Mouse (Mus musculus): Measurements from ENCODE around the gene Foxj3. TPM values are rescaled to one million over a fixed set of nuclear protein-coding genes. Genes with fewer than 3 reads are reported as not detected.
"Not testable (repeated sequence)": the region's sequence is repeated elsewhere in the genome, so short reads cannot be mapped to it uniquely, and the experiment has no call there.

The Foxj3 gene
- polyA plus RNA-seq, 1 experiment, result 0.27 TPM

DNA sequence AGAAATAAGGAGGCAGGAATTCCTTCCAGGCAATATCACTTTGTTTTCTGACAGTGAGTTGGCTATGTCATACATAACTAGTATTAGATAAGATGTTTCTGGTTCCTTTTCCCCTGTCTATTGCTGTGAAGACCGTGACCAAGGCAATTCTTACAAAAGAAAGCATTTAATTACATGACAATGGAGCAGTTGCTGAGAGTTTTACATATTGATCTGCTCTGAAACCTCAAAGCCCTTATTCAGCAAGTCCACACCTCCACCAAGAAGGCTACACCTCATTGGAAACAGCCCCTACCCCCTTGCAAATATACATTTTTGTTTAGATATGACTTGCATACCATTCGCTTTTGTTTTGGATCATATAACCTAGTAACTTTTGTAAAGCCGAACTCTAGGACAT lies 55.7 kb downstream of the Foxj3 start:
- Histone ChIP-seq H3K36me3 (ENCODE audit: control insufficient read depth) (peaks cover 6% of the 10 kb centered on the region), H3K9me3 (ENCODE audit: control insufficient read depth, low read length) (no peaks in the 10 kb centered on the region), H3K4me1 (ENCODE audit: control insufficient read depth) (no peaks in the 10 kb centered on the region), H3K4me3 (replicated peaks) (no peak overlapping the region), H3K27me3 (ENCODE audit: control insufficient read depth) (no peaks in the 10 kb centered on the region)
- no peak for TF ChIP-seq GATA1 (IDR thresholded peaks at IDR 0.05; ENCODE audit: low read length)
- no peak for TF ChIP-seq TAL1 (IDR thresholded peaks at IDR 0.05; ENCODE audit: low read length)

DNA sequence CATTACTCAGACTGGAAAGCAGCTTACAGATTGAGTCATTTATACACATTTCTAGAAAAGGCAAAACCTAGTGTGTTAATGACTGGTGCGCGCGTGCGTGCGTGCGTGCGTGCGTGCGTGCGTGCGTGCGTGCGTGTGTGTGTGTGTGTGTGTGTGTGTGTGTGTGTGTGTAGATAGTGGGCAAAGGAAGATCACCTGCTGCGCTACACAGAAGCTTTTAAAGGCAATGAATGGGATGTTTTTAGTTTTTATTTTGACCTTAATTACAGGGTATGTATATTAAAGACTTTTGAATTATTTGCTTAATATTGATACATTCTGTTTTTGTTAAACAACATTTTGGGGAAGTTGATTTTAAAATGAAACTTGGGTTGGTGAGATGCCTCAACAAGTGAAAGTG lies 57.5 kb downstream of the Foxj3 start:
- no peaks in the 10 kb centered on the region for H3K27me3 ChIP-seq (ENCODE audit: control insufficient read depth)
- H3K4me3 ChIP-seq (replicated peaks), result no peak overlapping the region
- H3K4me1 ChIP-seq (ENCODE audit: control insufficient read depth), result no peaks in the 10 kb centered on the region
- H3K9me3 ChIP-seq (ENCODE audit: control insufficient read depth, low read length), result no peaks in the 10 kb centered on the region
- H3K36me3 ChIP-seq (ENCODE audit: control insufficient read depth), result no peaks in the 10 kb centered on the region
- TF ChIP-seq GATA1 (IDR thresholded peaks at IDR 0.05; ENCODE audit: low read length) (no peak), TAL1 (IDR thresholded peaks at IDR 0.05; ENCODE audit: low read length) (no peak)

DNA sequence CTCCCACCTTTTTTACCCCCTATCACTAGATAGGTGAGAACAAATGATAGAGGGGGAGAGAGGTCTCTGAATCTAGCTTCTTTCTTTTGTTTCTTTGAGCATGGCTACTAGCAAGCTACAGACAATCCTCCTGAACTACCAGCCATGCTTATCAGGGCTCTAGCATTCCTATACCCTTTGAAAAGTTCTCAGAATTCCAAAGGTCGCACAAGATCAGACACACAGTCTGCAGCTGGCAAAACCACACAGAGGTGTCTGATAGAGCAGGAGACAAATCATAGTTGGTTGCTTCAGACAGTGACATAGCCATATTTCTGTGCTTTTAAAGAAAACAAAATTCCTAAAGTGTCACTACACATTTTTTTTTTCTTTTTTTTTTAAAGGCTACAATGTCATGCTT lies 62.8 kb downstream of the Foxj3 start:
- TF ChIP-seq TAL1 (IDR thresholded peaks at IDR 0.05; ENCODE audit: low read length) (no peak), GATA1 (IDR thresholded peaks at IDR 0.05; ENCODE audit: low read length) (no peak)
- Histone ChIP-seq H3K36me3 (ENCODE audit: control insufficient read depth) (peaks cover 13% of the 10 kb centered on the region), H3K27me3 (ENCODE audit: control insufficient read depth) (no peaks in the 10 kb centered on the region), H3K4me3 (replicated peaks) (no peak overlapping the region), H3K9me3 (ENCODE audit: control insufficient read depth, low read length) (no peaks in the 10 kb centered on the region), H3K4me1 (ENCODE audit: control insufficient read depth) (no peaks in the 10 kb centered on the region)

DNA sequence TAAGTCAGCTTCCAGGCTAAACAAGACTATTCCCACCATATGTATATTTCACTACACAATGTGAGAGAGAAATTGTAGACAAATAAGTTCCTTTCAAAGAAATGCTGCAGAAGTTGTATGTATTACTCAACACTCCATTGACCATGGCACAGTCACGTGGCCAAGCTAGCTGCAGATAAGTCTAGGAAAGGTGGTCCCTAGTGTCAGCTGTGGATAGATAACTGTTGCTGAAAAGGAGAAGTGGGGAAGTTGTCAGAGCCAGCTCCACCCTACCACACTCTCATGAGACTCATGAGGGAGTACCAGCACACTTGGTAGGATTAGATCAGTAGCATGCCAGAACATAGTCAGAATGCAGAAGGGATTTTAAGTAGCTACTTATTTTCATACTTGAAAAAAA lies 72.7 kb downstream of the Foxj3 start:
- TF ChIP-seq TAL1 (IDR thresholded peaks at IDR 0.05; ENCODE audit: low read length) (no peak), GATA1 (IDR thresholded peaks at IDR 0.05; ENCODE audit: low read length) (no peak)
- Histone ChIP-seq H3K36me3 (ENCODE audit: control insufficient read depth) (peaks cover 7% of the 10 kb centered on the region), H3K4me1 (ENCODE audit: control insufficient read depth) (peaks cover 12% of the 10 kb centered on the region), H3K9me3 (ENCODE audit: control insufficient read depth, low read length) (no peaks in the 10 kb centered on the region), H3K27me3 (ENCODE audit: control insufficient read depth) (no peaks in the 10 kb centered on the region), H3K4me3 (replicated peaks) (no peak overlapping the region)

DNA sequence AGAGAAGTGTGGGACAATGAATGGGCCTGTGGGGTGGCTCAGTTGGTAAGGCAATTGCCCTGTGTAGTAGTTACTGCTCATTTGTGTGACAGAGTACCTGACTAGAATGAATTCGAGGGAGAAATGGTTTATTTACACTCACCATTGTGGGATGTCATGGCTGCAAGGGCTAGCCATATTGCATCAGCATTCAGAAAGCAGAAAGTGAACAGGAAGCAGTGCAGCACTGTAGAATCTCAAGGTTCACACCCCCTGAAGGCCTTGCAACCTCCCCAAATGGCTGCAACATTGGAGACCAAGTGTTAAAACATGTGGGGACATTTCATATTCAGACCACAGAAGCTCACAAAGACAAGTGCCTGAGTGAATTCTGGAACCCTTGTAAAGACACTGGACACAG lies 77.3 kb downstream of the Foxj3 start:
- no peaks in the 10 kb centered on the region for H3K27me3 ChIP-seq (ENCODE audit: control insufficient read depth)
- peaks cover 12% of the 10 kb centered on the region for H3K36me3 ChIP-seq (ENCODE audit: control insufficient read depth)
- no peak overlapping the region for H3K4me3 ChIP-seq (replicated peaks)
- H3K4me1 ChIP-seq (ENCODE audit: control insufficient read depth), result peaks cover 8% of the 10 kb centered on the region
- H3K9me3 ChIP-seq (ENCODE audit: control insufficient read depth, low read length), result no peaks in the 10 kb centered on the region
- TF ChIP-seq TAL1 (IDR thresholded peaks at IDR 0.05; ENCODE audit: low read length) (no peak), GATA1 (IDR thresholded peaks at IDR 0.05; ENCODE audit: low read length) (no peak)

- Histone ChIP-seq H3K4me3 (replicated peaks) (no peak overlapping the region), H3K9me3 (ENCODE audit: control insufficient read depth, low read length) (no peaks in the 10 kb centered on the region), H3K27me3 (ENCODE audit: control insufficient read depth) (no peaks in the 10 kb centered on the region), H3K4me1 (ENCODE audit: control insufficient read depth) (peaks cover 2% of the 10 kb centered on the region; the same call in 1 of the 2 replicates), H3K36me3 (ENCODE audit: control insufficient read depth) (peaks cover 18% of the 10 kb centered on the region)
- TF ChIP-seq GATA1 (IDR thresholded peaks at IDR 0.05; ENCODE audit: low read length) (no peak), TAL1 (IDR thresholded peaks at IDR 0.05; ENCODE audit: low read length) (no peak)
Observed at GRCm38 (mm10) chr4:119614724-119615123, 77.9 kb downstream of the Foxj3 start.

GRCm38 (mm10) chr4:119626081-119626645 lies 89.4 kb downstream of the Foxj3 start:
- H3K27me3 ChIP-seq (ENCODE audit: control insufficient read depth), result no peaks in the 10 kb centered on the region
- no peak for TF ChIP-seq GATA1 (IDR thresholded peaks at IDR 0.05; ENCODE audit: low read length)
- TF ChIP-seq TAL1 (IDR thresholded peaks at IDR 0.05; ENCODE audit: low read length), result no peak
- H3K4me3 ChIP-seq (replicated peaks), result no peak overlapping the region
- H3K4me1 ChIP-seq (ENCODE audit: control insufficient read depth), result no peaks in the 10 kb centered on the region
- peaks cover 66% of the 10 kb centered on the region for H3K36me3 ChIP-seq (ENCODE audit: control insufficient read depth)
- H3K9me3 ChIP-seq (ENCODE audit: control insufficient read depth, low read length), result no peaks in the 10 kb centered on the region

GRCm38 (mm10) chr4:119626876-119627275 lies 90.1 kb downstream of the Foxj3 start:
- no peaks in the 10 kb centered on the region for H3K4me1 ChIP-seq (ENCODE audit: control insufficient read depth)
- peaks cover 63% of the 10 kb centered on the region for H3K36me3 ChIP-seq (ENCODE audit: control insufficient read depth)
- H3K9me3 ChIP-seq (ENCODE audit: control insufficient read depth, low read length), result no peaks in the 10 kb centered on the region
- no peak overlapping the region for H3K4me3 ChIP-seq (replicated peaks)
- TF ChIP-seq TAL1 (IDR thresholded peaks at IDR 0.05; ENCODE audit: low read length) (no peak), GATA1 (IDR thresholded peaks at IDR 0.05; ENCODE audit: low read length) (no peak)
- H3K27me3 ChIP-seq (ENCODE audit: control insufficient read depth), result no peaks in the 10 kb centered on the region

DNA sequence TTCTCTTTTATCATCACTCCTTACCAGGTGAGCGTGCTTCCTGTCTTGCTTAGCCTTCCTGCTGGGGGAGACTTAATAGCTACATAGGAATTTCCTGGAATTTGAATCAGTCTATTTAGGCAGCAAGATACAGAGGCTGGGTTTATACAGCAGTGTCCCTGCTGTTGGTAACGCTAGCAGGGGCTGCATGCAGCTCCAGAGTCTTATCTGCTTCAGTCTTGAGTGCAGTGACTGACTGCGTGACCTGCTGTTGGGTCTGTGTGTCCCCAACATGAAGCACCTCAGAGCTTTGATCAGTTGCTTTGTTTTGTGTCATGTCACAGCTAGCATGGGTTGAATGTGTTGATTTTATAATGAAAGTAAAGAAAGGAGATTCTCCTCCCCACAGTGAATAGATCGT lies 90.5 kb downstream of the Foxj3 start:
- H3K36me3 ChIP-seq (ENCODE audit: control insufficient read depth), result peaks cover 59% of the 10 kb centered on the region
- no peaks in the 10 kb centered on the region for H3K27me3 ChIP-seq (ENCODE audit: control insufficient read depth)
- H3K4me3 ChIP-seq (replicated peaks), result no peak overlapping the region
- H3K9me3 ChIP-seq (ENCODE audit: control insufficient read depth, low read length), result no peaks in the 10 kb centered on the region
- H3K4me1 ChIP-seq (ENCODE audit: control insufficient read depth), result no peaks in the 10 kb centered on the region
- TF ChIP-seq TAL1 (IDR thresholded peaks at IDR 0.05; ENCODE audit: low read length) (no peak), GATA1 (IDR thresholded peaks at IDR 0.05; ENCODE audit: low read length) (no peak)

- H3K36me3 ChIP-seq (ENCODE audit: control insufficient read depth), result peaks cover 51% of the 10 kb centered on the region
- H3K4me3 ChIP-seq (replicated peaks), result not testable (repeated sequence)
Observed at GRCm38 (mm10) chr4:119628363-119628762, 91.6 kb downstream of the Foxj3 start.

More at GRCm38 (mm10) chr4:119628363-119628762, 91.6 kb downstream of the Foxj3 start:
- H3K9me3 ChIP-seq (ENCODE audit: control insufficient read depth, low read length); H3K27me3 ChIP-seq (ENCODE audit: control insufficient read depth); H3K4me1 ChIP-seq (ENCODE audit: control insufficient read depth): not testable (repeated sequence)

Measured in erythroblast, embryonic 14.5 days (primary cell).